28 mouse cellular contexts compared by ENCODE assay signal in the genomic region with DNA sequence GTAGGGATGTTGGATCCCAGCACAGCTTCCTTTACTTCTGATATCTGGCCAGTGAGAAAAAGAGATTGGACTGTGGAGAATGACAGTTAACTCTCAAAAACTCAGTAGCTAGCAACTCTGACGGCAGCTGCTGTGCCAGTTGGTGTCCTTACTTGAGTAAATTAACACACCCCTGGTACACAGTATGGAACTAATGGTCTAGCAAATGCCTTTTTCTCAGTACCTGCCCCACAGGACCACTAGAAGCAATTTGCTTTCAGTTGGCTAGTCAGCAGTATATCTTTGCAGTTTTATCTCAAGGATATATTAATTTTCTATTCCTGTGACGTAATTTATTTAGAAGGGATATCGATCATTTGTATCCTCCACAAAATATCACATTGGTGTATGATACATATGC.
"Had no signal": no experiment of that assay in that cellular context is flagged by ENCODE, and none has a peak within 500 bp of the region (broad histone marks: within the 10 kb centered on the region; RNA-seq: fewer than 3 reads in every experiment).

No protein-coding gene starts in this region.

- DNase-seq: cerebellum, adult 2 months; cerebellum, adult 8-10 months; cerebellum, adult 9-10 months; cerebellum, adult 9-11 months; cerebellum, postnatal 10 days; cerebellum, postnatal 14 days; cerebellum, postnatal 25 days; cerebellum, postnatal 36 days; embryo, embryonic 11 days; forebrain, postnatal 0 days; gastrocnemius, adult 2 months; gastrocnemius, postnatal 10 days; gastrocnemius, postnatal 14 days; gastrocnemius, postnatal 25 days; gastrocnemius, postnatal 36 days; heart, adult 11 months; heart, adult 18-20 months had no signal

- H3K36me3 ChIP-seq: embryonic facial prominence, embryonic 10.5 days; embryonic facial prominence, embryonic 12.5 days; embryonic facial prominence, embryonic 13.5 days; embryonic facial prominence, embryonic 15.5 days; forebrain, embryonic 10.5 days; forebrain, embryonic 12.5 days; forebrain, embryonic 15.5 days had no signal

- H3K4me2 ChIP-seq: embryonic facial prominence, embryonic 12.5 days; embryonic facial prominence, embryonic 13.5 days; embryonic facial prominence, embryonic 15.5 days; forebrain, embryonic 12.5 days; forebrain, embryonic 13.5 days; forebrain, embryonic 15.5 days had no signal

- H3K27me3 ChIP-seq: embryonic facial prominence, embryonic 12.5 days; embryonic facial prominence, embryonic 13.5 days; embryonic facial prominence, embryonic 15.5 days; forebrain, embryonic 12.5 days; forebrain, embryonic 13.5 days; forebrain, embryonic 15.5 days had no signal

- ATAC-seq: forebrain, embryonic 13.5 days; forebrain, embryonic 14.5 days; forebrain, embryonic 15.5 days; forebrain, embryonic 16.5 days; forebrain, postnatal 0 days had no signal

- H3K4me1 ChIP-seq: embryonic facial prominence, embryonic 10.5 days; embryonic facial prominence, embryonic 12.5 days; embryonic facial prominence, embryonic 13.5 days; embryonic facial prominence, embryonic 15.5 days; forebrain, embryonic 10.5 days; forebrain, embryonic 12.5 days; forebrain, embryonic 13.5 days; forebrain, embryonic 15.5 days had no signal

- H3K27ac ChIP-seq: embryonic facial prominence, embryonic 10.5 days; embryonic facial prominence, embryonic 12.5 days; embryonic facial prominence, embryonic 13.5 days; embryonic facial prominence, embryonic 15.5 days; forebrain, embryonic 10.5 days; forebrain, embryonic 12.5 days; forebrain, embryonic 13.5 days; forebrain, embryonic 15.5 days; gastrocnemius, adult 2 months had no signal

- H3K9ac ChIP-seq: embryonic facial prominence, embryonic 12.5 days; embryonic facial prominence, embryonic 13.5 days; embryonic facial prominence, embryonic 15.5 days; forebrain, embryonic 12.5 days; forebrain, embryonic 13.5 days; forebrain, embryonic 15.5 days; forebrain, postnatal 0 days had no signal

- H3K4me3 ChIP-seq: embryonic facial prominence, embryonic 10.5 days; embryonic facial prominence, embryonic 12.5 days; embryonic facial prominence, embryonic 13.5 days; embryonic facial prominence, embryonic 15.5 days; erythroblast, embryonic 14.5 days; forebrain, embryonic 10.5 days; forebrain, embryonic 12.5 days; forebrain, embryonic 13.5 days; forebrain, embryonic 15.5 days; gastrocnemius, adult 2 months had no signal

- H3K9me3 ChIP-seq: embryonic facial prominence, embryonic 10.5 days; embryonic facial prominence, embryonic 12.5 days; embryonic facial prominence, embryonic 13.5 days; embryonic facial prominence, embryonic 15.5 days; forebrain, embryonic 10.5 days; forebrain, embryonic 12.5 days; forebrain, embryonic 13.5 days; forebrain, embryonic 15.5 days had no signal
